Mouse (Mus musculus) lung, embryonic 15.5 days (tissue): ENCODE data around the gene Ermn. TPM values are rescaled to one million over a fixed set of nuclear protein-coding genes. Genes with fewer than 3 reads are reported as not detected.

ENCODE experiments used
- ATAC-seq: fragments of 200-750 bp; cut with Nextera tagmentation; 2 replicates; pipeline ENCODE4 v1.8.0; 2017; ENCODE audit warnings: moderate number of reproducible peaks, borderline replicate concordance; ENCODE audit not compliant: low FRiP score, low TSS enrichment; ENCODE audit errors: extremely low read depth
- H3K27ac ChIP-seq: fragments of 300-500 bp; sonication (generic); 2 replicates; pipeline ENCODE4 v1.5.1; 2015; ENCODE audit warnings: moderate library complexity, mild to moderate bottlenecking, inconsistent platforms
- H3K27me3 ChIP-seq: fragments of 300-500 bp; sonication (generic); 2 replicates; pipeline ENCODE4 v1.6.1; 2015; ENCODE audit warnings: inconsistent platforms
- H3K36me3 ChIP-seq: fragments of 300-500 bp; sonication (generic); 2 replicates; pipeline ENCODE4 v1.6.1; 2015; ENCODE audit warnings: inconsistent platforms
- H3K4me1 ChIP-seq: fragments of 300-500 bp; sonication (generic); 2 replicates; pipeline ENCODE4 v1.6.1; 2015; ENCODE audit warnings: inconsistent platforms
- H3K4me2 ChIP-seq: fragments of 300-500 bp; sonication (generic); 2 replicates; pipeline ENCODE4 v1.6.1; 2015; ENCODE audit warnings: inconsistent platforms, mild to moderate bottlenecking, moderate library complexity
- H3K4me3 ChIP-seq: fragments of 300-500 bp; sonication (generic); 2 replicates; pipeline ENCODE4 v1.5.1; 2015; ENCODE audit warnings: mild to moderate bottlenecking, inconsistent platforms
- H3K9ac ChIP-seq: fragments of 300-500 bp; sonication (generic); 2 replicates; pipeline ENCODE4 v1.6.1; 2015; ENCODE audit warnings: inconsistent platforms
- H3K9me3 ChIP-seq: fragments of 300-500 bp; sonication (generic); 2 replicates; pipeline ENCODE4 v1.6.1; 2016; ENCODE audit warnings: inconsistent platforms
- WGBS: fragments of 180-500 bp; shearing (Covaris S2); methylation state at CpG from one replicate; pipeline ENCODE4 v1.1.7; 2015; 5-methylcytosine and 5-hydroxymethylcytosine counted together
- polyA plus RNA-seq: library from polyadenylated mRNA; unstranded; fragments of >200 nt; fragmentation: Nextera tagmentation; extraction: Ambion mirVana; gene quantifications from 2 replicates; pipeline ENCODE4 v1.2.1, GENCODE M21; 2015

Ermn gene
- polyA plus RNA-seq, 1 experiment from 2014 or later = not detected

GRCm38 (mm10) chr2:58001497-58001896 is 51.2 kb downstream of the Ermn start:
- Histone ChIP-seq H3K36me3 (no peaks in the 10 kb centered on the region), H3K4me3 (no peak overlapping the region), H3K9me3 (no peaks in the 10 kb centered on the region), H3K4me1 (peaks cover 6% of the 10 kb centered on the region; the same call in 1 of the 2 replicates), H3K27me3 (no peaks in the 10 kb centered on the region), H3K27ac (0 out of 2 replicates have a peak overlapping the region, but pooled peaks have one; percentile 19), H3K9ac (no peak overlapping the region), H3K4me2 (no peak overlapping the region)
- peak; percentile 55 for ATAC-seq
- WGBS = 32% methylated on average over 3 of the region's 3 CpGs

- Histone ChIP-seq H3K27me3 (no peaks in the 10 kb centered on the region), H3K36me3 (no peaks in the 10 kb centered on the region), H3K27ac (peak within 1 kb of the TSS; percentile 69), H3K4me1 (peaks cover 6% of the 10 kb centered on the region; the same call in 1 of the 2 replicates), H3K9ac (peak within 1 kb of the TSS; percentile 33), H3K9me3 (no peaks in the 10 kb centered on the region), H3K4me2 (peak within 1 kb of the TSS; percentile 58), H3K4me3 (peak within 1 kb of the TSS; percentile 36)
- 21% methylated on average over 12 of the region's 12 CpGs for WGBS
- peak; percentile 81 for ATAC-seq
Measured at GRCm38 (mm10) chr2:57997752-57998430, 54.8 kb downstream of the Ermn start, which contains the start of gene Galnt5. Gene Galnt5 (plus strand): TSS chr2:57997884.

Other genes with a start within 250 kb of the Ermn start
- 1.3 and 1.4 TPM in 2 replicates for gene Galnt5, start 55.0 kb downstream of the Ermn start, polyA plus RNA-seq
- gene Cytip, start 142.7 kb upstream of the Ermn start, polyA plus RNA-seq = 2.6 and 4.0 TPM in 2 replicates